Mouse (Mus musculus) stomach, postnatal 0 days (tissue): ENCODE measurements around the gene Pcare.

Experiments
- CTCF ChIP-seq: IDR thresholded peaks from 2 replicates; pipeline ENCODE4 v1.5.1; 2016; ENCODE audit warnings: antibody characterized with exemption, low read depth, mild to moderate bottlenecking, moderate library complexity
- EP300 ChIP-seq: optimal IDR thresholded peaks from 2 replicates; pipeline ENCODE3; 2016; ENCODE audit warnings: antibody characterized with exemption

- TF ChIP-seq CTCF: no peak
- no peak for TF ChIP-seq EP300
Measured at GRCm38 (mm10) chr17:71783366-71783735, 30.7 kb upstream of the Pcare start.
